7 mouse cellular contexts compared by ENCODE assay signal in genomic region chr4:134923258-134924018, GRCm38 (mm10). TPM values are rescaled to one million over a fixed set of nuclear protein-coding genes. Genes with fewer than 3 reads are reported as not detected.
DNase-seq lines count a peak whose midpoint lies in the region; ATAC-seq lines count a peak whose summit lies in the region.

Rsrp1 (plus strand) TSS chr4:134923592.

- peaks cover 44% of the 10 kb centered on the region for H3K36me3 ChIP-seq in embryonic facial prominence, embryonic 10.5 days (replicated peaks)
- peaks cover 43% of the 10 kb centered on the region for H3K36me3 ChIP-seq in limb, embryonic 10.5 days
- H3K36me3 ChIP-seq in midbrain, embryonic 13.5 days: peaks cover 33% of the 10 kb centered on the region

- no peaks in the 10 kb centered on the region for H3K9me3 ChIP-seq in embryonic facial prominence, embryonic 10.5 days
- no peaks in the 10 kb centered on the region for H3K9me3 ChIP-seq in limb, embryonic 10.5 days (replicated peaks)
- no peaks in the 10 kb centered on the region for H3K9me3 ChIP-seq in midbrain, embryonic 13.5 days

- ATAC-seq in granulocyte monocyte progenitor cell, adult 5-6 weeks (replicated peaks; ENCODE audit: poor library complexity, severe bottlenecking): peak; percentile 62
- ATAC-seq in midbrain, embryonic 13.5 days: peak; percentile 95

- peaks cover 28% of the 10 kb centered on the region for H3K4me1 ChIP-seq in embryonic facial prominence, embryonic 10.5 days
- H3K4me1 ChIP-seq in limb, embryonic 10.5 days: peaks cover 27% of the 10 kb centered on the region
- H3K4me1 ChIP-seq in midbrain, embryonic 13.5 days (replicated peaks): peaks cover 30% of the 10 kb centered on the region

- under 1% methylated on average over 64 of the region's 64 CpGs for WGBS in embryonic facial prominence, embryonic 10.5 days
- WGBS in limb, embryonic 10.5 days: 1% methylated on average over 64 of the region's 64 CpGs
- WGBS in midbrain, embryonic 13.5 days: under 1% methylated on average over 63 of the region's 64 CpGs

- peak within 1 kb of the TSS; percentile 96 for H3K4me2 ChIP-seq in midbrain, embryonic 13.5 days (replicated peaks)

- DNase-seq in adrenal gland, postnatal 10 days: peak; percentile 98
- DNase-seq in embryonic facial prominence, embryonic 10.5 days (ENCODE audit: low spot score): peak; percentile 97
- DNase-seq in kidney, adult 11 months: peak; percentile 97
- peak; percentile 97 for DNase-seq in limb, embryonic 10.5 days (ENCODE audit: low spot score)
- peak; percentile 95 for DNase-seq in spleen, adult 12 weeks (ENCODE audit: low spot score)

- peak within 1 kb of the TSS; percentile 97 for H3K9ac ChIP-seq in midbrain, embryonic 13.5 days (replicated peaks)

- H3K4me3 ChIP-seq in embryonic facial prominence, embryonic 10.5 days: peak within 1 kb of the TSS; percentile 84
- peak within 1 kb of the TSS; percentile 98 for H3K4me3 ChIP-seq in limb, embryonic 10.5 days
- H3K4me3 ChIP-seq in midbrain, embryonic 13.5 days (replicated peaks): peak within 1 kb of the TSS; percentile 96

- no peaks in the 10 kb centered on the region for H3K27me3 ChIP-seq in embryonic facial prominence, embryonic 10.5 days (replicated peaks; ENCODE audit: low read depth, poor library complexity, severe bottlenecking)
- H3K27me3 ChIP-seq in limb, embryonic 10.5 days (ENCODE audit: low read depth, poor library complexity, severe bottlenecking): no peaks in the 10 kb centered on the region
- no peaks in the 10 kb centered on the region for H3K27me3 ChIP-seq in midbrain, embryonic 13.5 days

- H3K27ac ChIP-seq in embryonic facial prominence, embryonic 10.5 days (replicated peaks): peak within 1 kb of the TSS; percentile 98
- H3K27ac ChIP-seq in limb, embryonic 10.5 days: peak within 1 kb of the TSS; percentile 97
- peak within 1 kb of the TSS; percentile 94 for H3K27ac ChIP-seq in midbrain, embryonic 13.5 days

RNA-seq across cellular contexts. Expression of gene Rsrp1, which starts in this region (rescaled TPM):
- total RNA-seq in adrenal gland, postnatal 10 days (2021): 100 to 1,000 TPM; 250 to 386 TPM
- 343 and 353 TPM in 2 replicates for polyA plus RNA-seq in embryonic facial prominence, embryonic 10.5 days (2016; fragmentation: Nextera tagmentation; extraction: Ambion mirVana)
- total RNA-seq in granulocyte monocyte progenitor cell, adult 5-6 weeks (2014; fragmentation: Nextera tagmentation): 476 and 614 TPM in 2 replicates
- total RNA-seq in granulocyte monocyte progenitor cell, adult 5-6 weeks (2017): 134 and 184 TPM in 2 replicates
- 299 and 383 TPM in 2 replicates for polyA plus RNA-seq in limb, embryonic 10.5 days (2016; fragmentation: Nextera tagmentation; extraction: Ambion mirVana)
- 601 and 620 TPM in 2 replicates for polyA plus RNA-seq in midbrain, embryonic 13.5 days (2015; fragmentation: Nextera tagmentation; extraction: Ambion mirVana)

Comparison
In these comparisons a context has a peak if more than half of its experiments do, and no peak if none do; other contexts are left out.
1. Peak in every context shown above with its lines: DNase-seq, ATAC-seq, H3K4me3 ChIP-seq and H3K27ac ChIP-seq.